Mouse (Mus musculus) spleen, adult 10 weeks (tissue): Measurements from ENCODE around the gene Serpina3a. TPM values are rescaled to one million over a fixed set of nuclear protein-coding genes. Genes with fewer than 3 reads are reported as not detected.

Source experiments
- polyA plus RNA-seq: library from polyadenylated mRNA; stranded (reverse); fragments of 350-450 nt; fragmentation: Illumina TruSeq; extraction: RNeasy Lipid Tissue Mini Kit (QIAGEN cat#74804); gene quantifications from one replicate; pipeline ENCODE4 v1.2.3, GENCODE M21; 2015; ENCODE audit warnings: low replicate concordance; ENCODE audit not compliant: insufficient read depth

Gene Serpina3a
- not detected for polyA plus RNA-seq

DNA sequence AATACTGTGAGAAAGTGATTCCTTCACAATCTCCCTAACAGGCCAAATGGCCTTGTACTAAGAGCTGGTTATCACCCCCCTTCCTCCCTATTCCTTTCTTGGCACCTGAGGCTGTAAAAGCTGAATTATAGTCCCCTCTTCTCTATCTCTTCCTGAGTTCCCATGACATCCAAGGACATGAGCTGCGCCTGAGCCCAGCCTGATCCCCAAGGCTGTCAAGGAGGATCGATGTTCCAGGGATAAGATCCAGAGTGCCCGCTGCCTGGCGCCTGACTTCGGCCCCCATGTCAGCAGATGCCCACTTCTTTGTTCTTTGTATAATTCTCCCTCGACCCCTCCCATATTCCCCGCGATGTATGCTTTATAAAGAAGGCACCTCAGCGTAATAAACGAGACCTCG lies at the start of gene Serpina3a:
Gene Serpina3a, plus strand, starts transcription at position 392 of the 400 bp plus-strand sequence.

DNA sequence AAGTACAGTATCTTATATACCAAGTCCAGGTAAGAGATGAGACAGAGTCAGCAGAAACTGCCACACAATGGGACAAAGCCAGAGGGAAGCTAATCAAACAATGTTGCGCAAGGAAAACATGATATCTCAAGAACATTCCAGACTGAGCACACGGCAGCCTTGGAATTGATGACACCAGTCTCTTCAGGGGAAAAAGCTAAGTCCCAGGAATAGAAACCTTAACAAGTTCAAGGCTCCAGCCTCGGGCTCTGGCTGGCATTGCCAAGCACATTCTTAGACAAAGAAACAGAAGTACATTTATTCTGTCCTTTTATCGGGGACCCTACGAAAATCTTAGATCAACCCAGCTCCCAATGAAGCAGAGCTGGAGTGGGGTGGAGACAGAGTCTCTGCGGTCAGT lies 11.8 kb upstream of the Serpina3a start, which contains the start of gene Serpina5:
Gene Serpina5, plus strand, starts transcription at position 346 of the 400 bp plus-strand sequence.

GRCm38 (mm10) chr12:104127696-104128095 lies 15.2 kb downstream of the Serpina3a start, which contains the start of gene Serpina3b:
Serpina3b (plus strand) TSS chr12:104127996.

DNA sequence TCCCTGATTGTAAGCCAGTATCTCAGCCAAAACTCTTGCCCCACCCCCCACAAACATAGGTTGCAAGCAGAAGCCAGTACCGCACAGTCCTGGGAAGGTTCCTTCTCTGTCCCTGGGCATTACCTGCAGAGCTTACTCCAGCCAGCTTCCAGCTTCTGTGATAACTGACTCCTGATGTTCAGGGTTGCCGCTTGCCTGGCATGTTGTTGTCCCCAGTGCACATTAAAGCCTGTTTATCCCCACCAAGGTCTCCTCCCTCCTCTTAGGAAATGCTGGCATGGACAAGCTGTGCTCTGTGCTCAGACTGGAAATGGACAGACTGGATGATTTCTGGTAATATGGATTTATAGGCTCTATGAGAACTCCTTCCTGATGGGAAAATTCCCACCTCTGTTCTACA lies 41.1 kb downstream of the Serpina3a start, which contains the start of gene Serpina3c:
Gene Serpina3c, minus strand, starts transcription at position 215 of the 400 bp plus-strand sequence.

Other genes with a start within 250 kb of the Serpina3a start
- gene Serpina1a, start 249.2 kb upstream of the Serpina3a start, polyA plus RNA-seq: 0.65 TPM
- gene Serpina1c, start 207.8 kb upstream of the Serpina3a start, polyA plus RNA-seq: 2.2 TPM
- 2.5 TPM for gene Serpina1e, start 153.7 kb upstream of the Serpina3a start, polyA plus RNA-seq
- gene Serpina11, start 122.8 kb upstream of the Serpina3a start, polyA plus RNA-seq: 0.28 TPM
- 0.15 TPM for gene Serpina9, start 99.0 kb upstream of the Serpina3a start, polyA plus RNA-seq
- 0.23 TPM for gene Serpina12, start 68.3 kb upstream of the Serpina3a start, polyA plus RNA-seq
- not detected for gene Serpina5, start 11.6 kb upstream of the Serpina3a start, polyA plus RNA-seq
- 0.65 TPM for gene Serpina3b, start 15.3 kb downstream of the Serpina3a start, polyA plus RNA-seq
- gene Serpina3c, start 41.1 kb downstream of the Serpina3a start, polyA plus RNA-seq: 1.0 TPM
- gene Serpina3f, start 101.8 kb downstream of the Serpina3a start, polyA plus RNA-seq: 16.8 TPM
- gene Serpina3g, start 123.5 kb downstream of the Serpina3a start, polyA plus RNA-seq: 257 TPM
- 2.7 TPM for gene Serpina3i, start 150.4 kb downstream of the Serpina3a start, polyA plus RNA-seq
- gene Serpina3j, start 201.8 kb downstream of the Serpina3a start, polyA plus RNA-seq: not detected
- gene Serpina3k, start 225.8 kb downstream of the Serpina3a start, polyA plus RNA-seq: not detected
- gene Serpina3m, start 225.8 kb downstream of the Serpina3a start, polyA plus RNA-seq: 0.28 TPM